ENCODE assay signal across 7 mouse cellular contexts in the genomic region with DNA sequence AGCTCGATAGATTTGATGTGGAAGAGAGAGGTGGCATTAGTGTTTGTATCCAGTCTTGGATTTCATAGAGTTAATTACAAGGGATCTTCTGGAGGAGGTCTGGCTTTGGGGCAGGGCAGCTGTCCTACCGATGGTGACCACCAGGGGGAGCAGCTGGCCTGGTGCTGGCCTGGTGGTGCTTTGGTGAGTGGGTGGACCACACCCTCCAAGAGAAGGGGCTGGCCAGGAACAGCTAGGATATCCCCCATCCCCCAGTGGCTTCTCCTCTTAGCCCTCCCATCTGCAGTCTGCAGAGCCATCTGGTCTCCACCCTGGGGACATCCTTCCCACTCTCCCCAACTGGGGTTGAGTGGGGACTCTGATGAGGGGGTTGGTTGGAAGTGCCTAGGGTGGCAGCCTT. TPM values are rescaled to one million over a fixed set of nuclear protein-coding genes. Genes with fewer than 3 reads are reported as not detected.
DNase-seq lines count a peak whose midpoint lies in the region; ATAC-seq and TF ChIP-seq lines count a peak whose summit lies in the region.

A gene (plus strand): TSS at position 235 of the 400 bp plus-strand sequence.

- no peaks in the 10 kb centered on the region for H3K36me3 ChIP-seq in intestine, embryonic 14.5 days (ENCODE audit: control insufficient read depth, insufficient read depth, low read length)

- H3K9me3 ChIP-seq in intestine, embryonic 14.5 days (ENCODE audit: control insufficient read depth, low read length) = no peaks in the 10 kb centered on the region

- 0 out of 2 replicates have a peak, but pooled peaks cover 4% of the 10 kb centered on the region for H3K27me3 ChIP-seq in intestine, embryonic 14.5 days (replicated peaks; ENCODE audit: control insufficient read depth, insufficient read depth, low read length)

- intact Hi-C loops in gastrocnemius, adult 2 months (cut with DNase I) = loop anchor here (1.0 to 10.0 kb wide), 4 partner anchors 20 to 113 kb away; a partner anchor contains a TSS

- H3K27ac ChIP-seq in gastrocnemius, adult 2 months = peak within 1 kb of the TSS; percentile 99
- H3K27ac ChIP-seq in intestine, embryonic 14.5 days (ENCODE audit: low read depth) = peak within 1 kb of the TSS; percentile 30; the same call in 1 of the 2 replicates

- H3K4me3 ChIP-seq in gastrocnemius, adult 2 months = peak within 1 kb of the TSS; percentile 54
- H3K4me3 ChIP-seq in intestine, embryonic 14.5 days (ENCODE audit: low read depth, low read length) = no peak within 1 kb of the TSS

- peak; percentile 83 to 95 for DNase-seq in adrenal gland, adult (ENCODE audit: inconsistent age in 2 of 2, low spot score in 1 of 2)
- peak; percentile 93 for DNase-seq in gastrocnemius, adult 2 months
- DNase-seq in intestine, embryonic 14.5 days (ENCODE audit: low spot score) = peak; percentile 96
- peak; percentile 57 to 92 for DNase-seq in left cerebral cortex, adult 9 months (ENCODE audit: low spot score in 2 of 2)
- peak; percentile 87 for DNase-seq in skeletal muscle tissue, adult 2 months (ENCODE audit: low read depth, low spot score)

- no peak; the same call in none of the 2 replicates for TF ChIP-seq CTCF in gastrocnemius, adult 2 months (IDR thresholded peaks at IDR 0.05)

- WGBS in intestine, embryonic 14.5 days = 7% methylated on average over 2 of the region's 2 CpGs

- peaks cover 18% of the 10 kb centered on the region for H3K4me1 ChIP-seq in intestine, embryonic 14.5 days (replicated peaks; ENCODE audit: control insufficient read depth, insufficient read depth, low read length)

- 0 out of 2 replicates have a peak within 1 kb of the TSS, but pooled peaks have one; percentile 3 for H3K4me2 ChIP-seq in intestine, embryonic 14.5 days (ENCODE audit: low read length)

- H3K9ac ChIP-seq in intestine, embryonic 14.5 days (ENCODE audit: low read length) = no peak within 1 kb of the TSS

- peak; percentile 88 for ATAC-seq in common myeloid progenitor, adult 5-6 weeks (replicated peaks; ENCODE audit: low read depth, poor library complexity, severe bottlenecking)
- ATAC-seq in intestine, embryonic 14.5 days (replicated peaks; ENCODE audit: low FRiP score, low TSS enrichment, low read depth) = peak; percentile 50
- peak; percentile 90 for ATAC-seq in megakaryocyte progenitor cell, adult 5-6 weeks (replicated peaks; ENCODE audit: poor library complexity)

RNA-seq across cellular contexts. Expression of the gene that starts here (rescaled TPM):
- total RNA-seq in common myeloid progenitor, adult 5-6 weeks (2017) = not detected in 2 replicates
- 1 to 10 TPM; 2.4 to 3.3 TPM for total RNA-seq in gastrocnemius, adult 2 months (2021)
- polyA plus RNA-seq in intestine, embryonic 14.5 days (2014; fragmentation: Nextera tagmentation; extraction: Ambion mirVana) = 1.2 and 2.4 TPM in 2 replicates
- 0.57 TPM in 1 of 2 replicates, not detected in the other for total RNA-seq in megakaryocyte progenitor cell, adult 5-6 weeks (2015)
- total RNA-seq in megakaryocyte progenitor cell, adult 5-6 weeks (2017) = 0.10 TPM in 1 of 2 replicates, not detected in the other

Comparison
In these comparisons a context has a peak if more than half of its experiments do, and no peak if none do; other contexts are left out.
1. Peak in ATAC-seq in common myeloid progenitor, adult 5-6 weeks; RNA of the gene not detected or under 1 TPM.
2. Peak in ATAC-seq in megakaryocyte progenitor cell, adult 5-6 weeks; RNA of the gene not detected or under 1 TPM.